Mouse (Mus musculus) fat pad, adult 2 months (tissue): ENCODE measurements at regions not wholly inside any gene's neighbourhood (a gene's known extent, or its start where the extent isn't known, plus 50 kb on each side); places are given as distances from the start of the nearest gene placed in this dataset.

Experiments used
- DNase-seq: peaks from one replicate; pipeline ENCODE4 v3.0.0-alpha.2; 2011; ENCODE audit warnings: low read depth, low spot score; ENCODE audit errors: extremely low read depth

- DNase-seq, result no peak
Observed at GRCm38 (mm10) chr10:56770629-56771028, 393.5 kb downstream of the Gja1 start.

GRCm38 (mm10) chr10:56782265-56782664 lies 405.1 kb downstream of the Gja1 start:
- no peak for DNase-seq

- no peak for DNase-seq
Observed at GRCm38 (mm10) chr10:56783941-56784340, 406.8 kb downstream of the Gja1 start.

GRCm38 (mm10) chr10:56788081-56788480 lies 411.0 kb downstream of the Gja1 start:
- no peak for DNase-seq

GRCm38 (mm10) chr10:56793074-56793473 lies 415.9 kb downstream of the Gja1 start:
- peak; percentile 8 for DNase-seq

- no peak for DNase-seq
Observed at GRCm38 (mm10) chr10:56795396-56795795, 418.3 kb downstream of the Gja1 start.

- no peak for DNase-seq
Observed at GRCm38 (mm10) chr10:56799307-56799706, 422.2 kb downstream of the Gja1 start.

GRCm38 (mm10) chr10:56799745-56800144 lies 422.6 kb downstream of the Gja1 start:
- no peak for DNase-seq

- DNase-seq, result no peak
Observed at GRCm38 (mm10) chr10:56809006-56809405, 431.9 kb downstream of the Gja1 start.

GRCm38 (mm10) chr10:56822158-56822557 lies 445.0 kb downstream of the Gja1 start:
- DNase-seq, result no peak

GRCm38 (mm10) chr10:56831331-56831730 lies 454.2 kb downstream of the Gja1 start:
- DNase-seq, result peak; percentile 93

GRCm38 (mm10) chr10:56831966-56832365 lies 454.8 kb downstream of the Gja1 start:
- DNase-seq, result peak; percentile 54

- DNase-seq, result no peak
Observed at GRCm38 (mm10) chr10:56836130-56836529, 459.0 kb downstream of the Gja1 start.

- DNase-seq, result no peak
Observed at GRCm38 (mm10) chr10:56839006-56839495, 461.9 kb downstream of the Gja1 start.

GRCm38 (mm10) chr10:56839545-56839944 lies 462.4 kb downstream of the Gja1 start:
- DNase-seq, result no peak

GRCm38 (mm10) chr10:56840732-56841131 lies 463.6 kb downstream of the Gja1 start:
- DNase-seq, result no peak

- DNase-seq, result no peak
Observed at GRCm38 (mm10) chr10:56841486-56841885, 464.4 kb downstream of the Gja1 start.

- DNase-seq, result no peak
Observed at GRCm38 (mm10) chr10:56841973-56842372, 464.8 kb downstream of the Gja1 start.

- no peak for DNase-seq
Observed at GRCm38 (mm10) chr10:56852484-56852883, 475.4 kb downstream of the Gja1 start.

- no peak for DNase-seq
Observed at GRCm38 (mm10) chr10:56856186-56856585, 479.1 kb downstream of the Gja1 start.

GRCm38 (mm10) chr10:56879744-56880143 lies 502.6 kb downstream of the Gja1 start:
- no peak for DNase-seq

- DNase-seq, result no peak
Observed at GRCm38 (mm10) chr10:56880154-56880591, 503.0 kb downstream of the Gja1 start.
